Mouse (Mus musculus): ENCODE measurements at regions not wholly inside any gene's neighbourhood (a gene's known extent, or its start where the extent isn't known, plus 50 kb on each side); places are given as distances from the start of the nearest gene placed in this dataset.
"Not testable (repeated sequence)": the region's sequence is repeated elsewhere in the genome, so short reads cannot be mapped to it uniquely, and the experiment has no call there.

DNA sequence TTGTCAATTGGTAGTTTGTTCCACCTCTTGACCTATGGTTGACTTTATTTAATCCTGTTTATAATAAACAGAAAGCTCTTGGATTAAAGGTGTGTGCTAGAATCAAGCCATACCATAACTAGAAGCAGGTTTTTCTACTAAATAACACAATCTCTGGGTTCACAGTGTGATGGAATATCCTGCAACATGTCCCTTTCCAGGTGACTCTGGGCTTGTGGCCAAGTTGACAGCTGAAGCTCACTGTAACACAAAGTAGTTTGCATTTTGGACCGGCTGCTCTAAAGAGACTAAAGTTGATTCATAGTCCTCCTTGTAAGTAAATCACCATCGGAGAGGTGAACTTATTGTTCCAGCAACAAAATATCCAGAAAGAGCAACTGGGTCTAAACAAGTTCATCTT, 149.3 kb upstream of the Kctd3 start:
- no peaks in the 10 kb centered on the region for H3K4me1 ChIP-seq (ENCODE audit: control insufficient read depth, insufficient read depth, low read length)
- H3K36me3 ChIP-seq (ENCODE audit: control insufficient read depth, insufficient read depth, low read length) = no peaks in the 10 kb centered on the region
- no peak overlapping the region for H3K4me2 ChIP-seq (ENCODE audit: low read depth, low read length)
- 53% methylated on average over 2 of the region's 2 CpGs for WGBS
- no peak overlapping the region for H3K9ac ChIP-seq (ENCODE audit: low read length)
- no peaks in the 10 kb centered on the region for H3K27me3 ChIP-seq (ENCODE audit: control insufficient read depth, insufficient read depth, low read length)
- H3K27ac ChIP-seq (ENCODE audit: low read length) = no peak overlapping the region
- H3K4me3 ChIP-seq (replicated peaks; ENCODE audit: low read length) = no peak overlapping the region
- no peaks in the 10 kb centered on the region for H3K9me3 ChIP-seq (replicated peaks; ENCODE audit: control insufficient read depth, low read length)
- no peak for ATAC-seq (ENCODE audit: insufficient read depth, low FRiP score)

DNA sequence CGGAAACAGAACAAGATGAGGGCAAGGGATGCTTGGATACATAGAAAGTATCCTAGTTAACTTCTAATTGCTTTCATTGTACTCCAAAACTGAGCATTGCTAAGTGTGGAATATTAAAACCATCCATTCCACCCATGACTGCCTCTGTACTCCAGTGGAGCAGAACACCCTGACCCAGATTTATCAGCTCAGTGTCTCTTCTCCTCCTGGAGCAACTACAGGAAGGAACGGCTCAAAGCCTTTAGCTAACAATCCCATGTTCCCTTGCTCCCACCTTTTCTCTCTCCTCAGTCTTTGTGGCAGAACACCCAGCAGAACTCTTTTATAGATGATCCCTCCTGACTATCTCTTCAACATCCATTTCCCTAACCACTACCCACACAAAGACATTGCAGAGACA, 146.7 kb upstream of the Kctd3 start:
- WGBS = 77% methylated on average over 2 of the region's 2 CpGs
- no peak overlapping the region for H3K4me3 ChIP-seq (replicated peaks; ENCODE audit: low read length)
- H3K4me2 ChIP-seq (ENCODE audit: low read depth, low read length) = no peak overlapping the region
- H3K27me3 ChIP-seq (ENCODE audit: control insufficient read depth, insufficient read depth, low read length) = no peaks in the 10 kb centered on the region
- H3K27ac ChIP-seq (ENCODE audit: low read length) = no peak overlapping the region
- ATAC-seq (ENCODE audit: insufficient read depth, low FRiP score) = no peak
- H3K4me1 ChIP-seq (ENCODE audit: control insufficient read depth, insufficient read depth, low read length) = no peaks in the 10 kb centered on the region
- no peak overlapping the region for H3K9ac ChIP-seq (ENCODE audit: low read length)
- no peaks in the 10 kb centered on the region for H3K9me3 ChIP-seq (replicated peaks; ENCODE audit: control insufficient read depth, low read length)
- H3K36me3 ChIP-seq (ENCODE audit: control insufficient read depth, insufficient read depth, low read length) = no peaks in the 10 kb centered on the region

DNA sequence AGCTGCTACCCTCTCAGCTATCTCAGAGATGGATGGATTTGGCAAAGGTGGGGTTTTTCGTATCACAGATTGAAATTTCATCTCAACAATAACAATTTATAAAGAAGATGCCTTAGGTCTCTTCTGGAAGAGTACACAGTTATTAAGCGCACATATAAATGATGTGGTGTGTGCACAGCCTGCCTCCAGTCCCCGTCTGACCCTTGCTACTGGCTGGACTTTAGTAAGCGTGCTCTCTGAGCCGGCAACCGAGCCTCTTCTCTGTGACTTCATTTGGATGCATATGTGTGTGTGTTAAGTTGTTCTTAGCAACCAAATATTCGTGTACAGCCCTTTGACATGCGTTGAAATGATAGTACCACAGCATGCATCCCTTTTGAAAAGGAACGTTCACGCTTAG, 145.5 kb upstream of the Kctd3 start:
- Histone ChIP-seq H3K4me2 (ENCODE audit: low read depth, low read length) (no peak overlapping the region), H3K9me3 (replicated peaks; ENCODE audit: control insufficient read depth, low read length) (no peaks in the 10 kb centered on the region), H3K27me3 (ENCODE audit: control insufficient read depth, insufficient read depth, low read length) (no peaks in the 10 kb centered on the region), H3K9ac (ENCODE audit: low read length) (no peak overlapping the region), H3K4me3 (replicated peaks; ENCODE audit: low read length) (no peak overlapping the region), H3K4me1 (ENCODE audit: control insufficient read depth, insufficient read depth, low read length) (no peaks in the 10 kb centered on the region), H3K36me3 (ENCODE audit: control insufficient read depth, insufficient read depth, low read length) (no peaks in the 10 kb centered on the region), H3K27ac (ENCODE audit: low read length) (no peak overlapping the region)
- 75% methylated on average over 10 of the region's 10 CpGs for WGBS
- no peak for ATAC-seq (ENCODE audit: insufficient read depth, low FRiP score)

DNA sequence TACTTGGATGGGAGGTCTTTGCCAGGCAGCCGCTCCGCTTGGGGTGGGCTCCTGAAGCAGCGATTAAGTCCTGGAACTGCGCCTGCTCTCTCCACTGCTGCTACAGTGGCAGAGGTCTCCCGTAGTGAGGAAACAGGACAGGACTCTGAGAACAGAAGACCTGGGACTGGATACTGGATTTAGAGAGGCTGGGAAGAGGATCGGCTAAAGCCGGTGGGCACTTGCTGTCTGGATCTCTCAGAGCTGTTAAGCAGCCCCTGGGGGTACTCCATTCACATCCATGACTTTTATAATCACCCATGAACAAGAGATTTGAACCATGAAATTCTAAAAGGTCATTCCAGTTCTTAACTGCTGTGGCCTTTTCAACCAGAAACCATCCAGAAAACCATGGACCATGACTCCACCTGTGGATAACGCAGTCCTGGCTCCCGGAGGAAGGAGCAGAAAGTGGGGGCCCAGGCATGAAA, 135.4 kb upstream of the Kctd3 start:
- Histone ChIP-seq H3K9ac (ENCODE audit: low read length) (no peak overlapping the region), H3K36me3 (ENCODE audit: control insufficient read depth, insufficient read depth, low read length) (no peaks in the 10 kb centered on the region), H3K9me3 (replicated peaks; ENCODE audit: control insufficient read depth, low read length) (no peaks in the 10 kb centered on the region), H3K27ac (ENCODE audit: low read length) (no peak overlapping the region), H3K27me3 (ENCODE audit: control insufficient read depth, insufficient read depth, low read length) (no peaks in the 10 kb centered on the region), H3K4me1 (ENCODE audit: control insufficient read depth, insufficient read depth, low read length) (no peaks in the 10 kb centered on the region), H3K4me2 (ENCODE audit: low read depth, low read length) (no peak overlapping the region), H3K4me3 (replicated peaks; ENCODE audit: low read length) (no peak overlapping the region)
- no peak for ATAC-seq (ENCODE audit: insufficient read depth, low FRiP score)
- WGBS = 75% methylated on average over 9 of the region's 9 CpGs

DNA sequence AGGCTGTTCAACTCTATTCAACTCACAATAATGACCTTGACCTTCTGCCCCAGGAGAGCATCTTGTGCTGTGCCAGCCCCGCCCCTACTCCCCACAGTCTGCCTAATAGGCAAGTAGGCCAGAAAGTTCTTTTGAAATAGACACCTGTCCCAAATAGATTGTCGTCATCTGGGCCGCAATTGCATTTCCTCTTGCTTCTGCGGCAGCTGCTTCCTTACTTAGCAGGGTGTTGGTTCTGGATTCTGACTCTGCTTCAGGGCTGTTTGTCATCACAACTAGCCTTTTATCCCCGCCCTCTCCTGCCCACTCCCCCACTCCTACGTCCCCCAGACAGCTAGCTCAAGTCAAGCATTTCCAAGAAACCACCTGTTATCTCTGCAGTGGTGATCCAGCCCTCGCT, 134.9 kb upstream of the Kctd3 start:
- Histone ChIP-seq H3K36me3 (ENCODE audit: control insufficient read depth, insufficient read depth, low read length) (no peaks in the 10 kb centered on the region), H3K4me1 (ENCODE audit: control insufficient read depth, insufficient read depth, low read length) (no peaks in the 10 kb centered on the region), H3K9ac (ENCODE audit: low read length) (no peak overlapping the region), H3K27ac (ENCODE audit: low read length) (no peak overlapping the region), H3K4me2 (ENCODE audit: low read depth, low read length) (no peak overlapping the region), H3K27me3 (ENCODE audit: control insufficient read depth, insufficient read depth, low read length) (no peaks in the 10 kb centered on the region), H3K9me3 (replicated peaks; ENCODE audit: control insufficient read depth, low read length) (no peaks in the 10 kb centered on the region), H3K4me3 (replicated peaks; ENCODE audit: low read length) (no peak overlapping the region)
- 67% methylated on average over 7 of the region's 7 CpGs for WGBS
- ATAC-seq (ENCODE audit: insufficient read depth, low FRiP score) = no peak

DNA sequence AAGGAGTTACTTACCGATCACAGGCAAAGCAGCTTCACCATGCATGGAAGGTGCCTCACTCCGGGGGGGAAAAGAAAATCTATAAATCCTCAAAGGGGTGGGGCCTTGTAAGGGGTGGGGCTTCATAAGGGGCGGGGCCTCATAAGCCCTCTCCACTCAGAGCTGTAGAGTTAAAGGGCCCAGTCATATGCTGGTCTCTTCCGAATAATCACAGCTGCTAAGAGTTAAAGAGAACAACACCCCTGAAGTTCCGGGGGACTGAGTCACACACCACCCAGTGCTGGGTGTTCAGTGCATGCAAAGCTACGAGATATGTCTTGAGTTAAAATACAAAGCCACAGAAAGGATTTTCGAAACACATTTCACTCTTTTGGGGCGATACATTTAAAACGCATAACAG, 134.1 kb upstream of the Kctd3 start:
- ATAC-seq (ENCODE audit: insufficient read depth, low FRiP score) = no peak
- no peaks in the 10 kb centered on the region for H3K36me3 ChIP-seq (ENCODE audit: control insufficient read depth, insufficient read depth, low read length)
- H3K9me3 ChIP-seq (replicated peaks; ENCODE audit: control insufficient read depth, low read length) = no peaks in the 10 kb centered on the region
- no peaks in the 10 kb centered on the region for H3K4me1 ChIP-seq (ENCODE audit: control insufficient read depth, insufficient read depth, low read length)
- no peaks in the 10 kb centered on the region for H3K27me3 ChIP-seq (ENCODE audit: control insufficient read depth, insufficient read depth, low read length)
- H3K4me2 ChIP-seq (ENCODE audit: low read depth, low read length) = no peak overlapping the region
- no peak overlapping the region for H3K27ac ChIP-seq (ENCODE audit: low read length)
- no peak overlapping the region for H3K9ac ChIP-seq (ENCODE audit: low read length)
- WGBS = 81% methylated on average over 9 of the region's 9 CpGs
- no peak overlapping the region for H3K4me3 ChIP-seq (replicated peaks; ENCODE audit: low read length)

DNA sequence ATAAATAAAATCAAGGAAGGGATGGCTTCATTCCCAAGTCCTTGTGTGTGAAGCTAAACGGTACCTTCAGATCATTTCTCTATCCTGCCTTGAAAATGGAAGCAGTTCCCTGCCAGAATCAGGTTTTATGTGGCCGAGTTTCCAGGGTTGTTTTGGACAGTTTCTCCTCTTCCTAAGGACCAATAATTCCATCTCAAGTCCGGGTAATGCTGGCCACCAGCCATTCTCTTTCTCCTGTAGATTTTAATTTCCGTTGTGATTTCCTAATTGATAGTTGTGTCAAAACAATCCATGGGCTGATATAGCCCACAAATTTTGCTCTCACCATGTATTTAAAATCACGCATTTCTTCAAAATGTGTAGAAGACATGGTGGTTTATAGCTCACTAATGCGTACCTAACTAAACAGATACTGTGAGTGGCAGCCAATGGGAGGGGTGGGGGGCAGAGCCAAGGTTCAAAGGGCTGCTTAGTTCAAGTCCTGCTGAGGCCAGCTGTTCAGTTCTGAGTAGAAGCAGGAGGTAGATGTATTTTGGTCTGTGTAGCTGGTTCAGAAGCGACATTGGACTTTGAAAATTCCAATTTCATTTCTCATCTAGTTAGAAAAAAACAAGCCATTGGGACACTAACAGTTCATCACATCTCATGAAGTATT, 129.2 kb upstream of the Kctd3 start:
- no peaks in the 10 kb centered on the region for H3K4me1 ChIP-seq (ENCODE audit: control insufficient read depth, insufficient read depth, low read length)
- H3K4me2 ChIP-seq (ENCODE audit: low read depth, low read length) = no peak overlapping the region
- H3K9me3 ChIP-seq (replicated peaks; ENCODE audit: control insufficient read depth, low read length) = no peaks in the 10 kb centered on the region
- no peak for ATAC-seq (ENCODE audit: insufficient read depth, low FRiP score)
- H3K4me3 ChIP-seq (replicated peaks; ENCODE audit: low read length) = no peak overlapping the region
- no peak overlapping the region for H3K27ac ChIP-seq (ENCODE audit: low read length)
- WGBS = 58% methylated on average over 7 of the region's 7 CpGs
- H3K27me3 ChIP-seq (ENCODE audit: control insufficient read depth, insufficient read depth, low read length) = no peaks in the 10 kb centered on the region
- H3K36me3 ChIP-seq (ENCODE audit: control insufficient read depth, insufficient read depth, low read length) = no peaks in the 10 kb centered on the region
- no peak overlapping the region for H3K9ac ChIP-seq (ENCODE audit: low read length)

DNA sequence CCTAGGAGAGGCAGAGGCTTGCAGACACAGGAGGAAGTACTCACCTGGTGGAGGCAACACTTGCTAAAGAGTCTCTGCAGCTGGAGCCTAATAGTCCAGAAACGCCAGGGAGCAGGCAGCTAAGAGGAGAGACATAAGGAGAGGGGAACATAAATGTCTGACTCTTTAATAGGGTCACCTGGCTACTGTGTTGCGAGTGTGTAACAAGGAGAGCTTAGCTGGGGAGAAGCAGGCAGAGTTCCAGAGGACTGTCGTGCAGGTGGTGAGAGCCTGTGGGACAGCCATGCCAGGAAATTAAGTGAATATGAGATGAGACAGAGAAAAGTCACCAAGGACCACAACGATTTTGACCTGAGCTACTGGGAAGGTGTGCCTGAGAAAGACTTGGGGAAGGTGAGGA, 128.2 kb upstream of the Kctd3 start:
- no peak overlapping the region for H3K9ac ChIP-seq (ENCODE audit: low read length)
- H3K27ac ChIP-seq (ENCODE audit: low read length) = no peak overlapping the region
- no peaks in the 10 kb centered on the region for H3K36me3 ChIP-seq (ENCODE audit: control insufficient read depth, insufficient read depth, low read length)
- ATAC-seq (ENCODE audit: insufficient read depth, low FRiP score) = no peak
- 81% methylated on average over 4 of the region's 4 CpGs for WGBS
- H3K4me1 ChIP-seq (ENCODE audit: control insufficient read depth, insufficient read depth, low read length) = no peaks in the 10 kb centered on the region
- H3K4me3 ChIP-seq (replicated peaks; ENCODE audit: low read length) = no peak overlapping the region
- H3K9me3 ChIP-seq (replicated peaks; ENCODE audit: control insufficient read depth, low read length) = no peaks in the 10 kb centered on the region
- no peak overlapping the region for H3K4me2 ChIP-seq (ENCODE audit: low read depth, low read length)
- H3K27me3 ChIP-seq (ENCODE audit: control insufficient read depth, insufficient read depth, low read length) = no peaks in the 10 kb centered on the region

DNA sequence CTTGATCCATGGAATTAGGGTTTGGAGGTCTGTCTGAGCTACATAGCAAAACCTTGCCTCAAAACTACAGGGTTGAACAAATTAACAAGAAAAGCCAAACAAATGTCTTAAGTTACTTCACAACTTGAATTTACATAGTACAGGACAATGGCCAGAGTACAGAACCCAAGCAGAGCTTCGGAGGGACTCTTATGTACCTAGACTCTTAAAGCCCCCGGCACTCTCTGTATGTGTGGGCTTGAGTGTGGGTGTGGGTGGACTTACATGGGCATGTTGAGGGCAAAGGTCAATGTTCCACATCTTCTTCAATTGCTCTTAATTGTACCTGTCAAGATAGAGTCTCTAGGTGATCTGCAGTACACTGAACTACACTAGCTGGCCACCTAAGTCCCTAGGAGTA, 121.1 kb upstream of the Kctd3 start:
- Histone ChIP-seq H3K9ac (ENCODE audit: low read length) (no peak overlapping the region), H3K4me1 (ENCODE audit: control insufficient read depth, insufficient read depth, low read length) (no peaks in the 10 kb centered on the region), H3K27ac (ENCODE audit: low read length) (no peak overlapping the region), H3K36me3 (ENCODE audit: control insufficient read depth, insufficient read depth, low read length) (no peaks in the 10 kb centered on the region), H3K4me3 (replicated peaks; ENCODE audit: low read length) (no peak overlapping the region), H3K9me3 (replicated peaks; ENCODE audit: control insufficient read depth, low read length) (no peaks in the 10 kb centered on the region), H3K4me2 (ENCODE audit: low read depth, low read length) (no peak overlapping the region), H3K27me3 (ENCODE audit: control insufficient read depth, insufficient read depth, low read length) (no peaks in the 10 kb centered on the region)
- ATAC-seq (ENCODE audit: insufficient read depth, low FRiP score) = no peak
- 79% methylated on average over 2 of the region's 2 CpGs for WGBS

DNA sequence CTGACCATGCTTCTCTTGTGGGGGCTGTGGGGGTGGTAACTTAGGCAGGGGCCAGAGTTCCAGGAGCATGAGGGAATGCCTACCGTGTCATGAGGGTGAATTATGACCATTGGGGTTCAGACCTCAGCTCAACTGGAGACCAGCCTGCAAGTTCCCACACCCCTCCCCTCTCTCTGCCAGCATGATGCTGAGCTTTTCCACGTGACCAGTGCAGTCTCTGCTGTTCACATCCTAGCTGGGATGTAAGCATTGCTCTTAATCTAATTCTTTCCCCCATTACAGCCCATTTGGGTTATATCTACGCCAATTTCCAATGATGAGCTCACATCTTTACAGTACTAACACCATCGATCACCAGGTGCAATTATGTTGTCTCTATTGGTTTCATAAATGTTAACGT, 120.6 kb upstream of the Kctd3 start:
- H3K27ac ChIP-seq (ENCODE audit: low read length); H3K4me3 ChIP-seq (replicated peaks; ENCODE audit: low read length); H3K27me3 ChIP-seq (ENCODE audit: control insufficient read depth, insufficient read depth, low read length); H3K9me3 ChIP-seq (replicated peaks; ENCODE audit: control insufficient read depth, low read length); H3K36me3 ChIP-seq (ENCODE audit: control insufficient read depth, insufficient read depth, low read length); H3K4me1 ChIP-seq (ENCODE audit: control insufficient read depth, insufficient read depth, low read length); H3K4me2 ChIP-seq (ENCODE audit: low read depth, low read length); H3K9ac ChIP-seq (ENCODE audit: low read length): not testable (repeated sequence)
- 0 out of 2 replicates have a peak, but pooled peaks have one; percentile 50 for ATAC-seq (ENCODE audit: insufficient read depth, low FRiP score)
- 57% methylated on average over 5 of the region's 5 CpGs for WGBS
